Mouse (Mus musculus) liver, postnatal 0 days (tissue): ENCODE measurements around the gene Tmem86b.

ENCODE experiments used
- CTCF ChIP-seq: sonication (generic); IDR thresholded peaks from 2 replicates; pipeline ENCODE4 v1.5.1; 2016; ENCODE audit warnings: antibody characterized with exemption, low read depth
- EP300 ChIP-seq: IDR thresholded peaks from 2 replicates; pipeline ENCODE4 v1.6.1; 2016; ENCODE audit warnings: antibody characterized with exemption, low read depth, mild to moderate bottlenecking

GRCm38 (mm10) chr7:4674114-4674731 lies 43.0 kb upstream of the Tmem86b start:
- TF ChIP-seq CTCF (no peak), EP300 (no peak)
